Mouse (Mus musculus): ENCODE data around the gene Vmo1. TPM values are rescaled to one million over a fixed set of nuclear protein-coding genes. Genes with fewer than 3 reads are reported as not detected.

Gene Vmo1
- polyA plus RNA-seq (2015; fragmentation: Nextera tagmentation; extraction: Ambion mirVana), result 0.29 and 0.36 TPM in 2 replicates

DNA sequence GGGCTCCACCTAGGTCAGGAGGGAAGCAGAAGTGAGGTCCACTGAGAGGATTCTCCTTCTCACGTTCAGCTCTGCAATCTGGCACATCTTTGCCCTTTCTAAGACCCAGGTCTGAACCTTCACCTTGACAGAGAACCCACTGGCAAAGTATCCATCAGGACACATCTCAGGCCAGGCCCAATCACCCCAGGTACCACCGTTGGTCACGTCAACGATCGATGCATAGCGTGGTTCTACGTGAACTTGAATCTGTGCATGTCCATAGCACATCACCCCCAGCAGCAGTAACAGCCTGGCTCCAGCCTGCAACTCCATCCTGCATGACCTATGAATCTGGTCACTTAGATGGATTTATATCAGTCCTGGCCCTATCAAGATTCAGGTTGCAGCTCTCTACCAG lies at the start of gene Vmo1:
Vmo1 (minus strand) TSS at position 329 of the 400 bp plus-strand sequence.
- H3K4me3 ChIP-seq, result no peak within 1 kb of the TSS
- no peak within 1 kb of the TSS for H3K27ac ChIP-seq (replicated peaks)
- no peak within 1 kb of the TSS for H3K4me2 ChIP-seq (replicated peaks)
- peaks cover 5% of the 10 kb centered on the region; the same call in 1 of the 2 replicates for H3K4me1 ChIP-seq
- WGBS, result 90% methylated on average over 7 of the region's 7 CpGs
- no peak within 1 kb of the TSS for H3K9ac ChIP-seq (replicated peaks)
- no peaks in the 10 kb centered on the region for H3K9me3 ChIP-seq
- no peaks in the 10 kb centered on the region for H3K36me3 ChIP-seq
- ATAC-seq (replicated peaks), result no peak
- no peaks in the 10 kb centered on the region for H3K27me3 ChIP-seq

DNA sequence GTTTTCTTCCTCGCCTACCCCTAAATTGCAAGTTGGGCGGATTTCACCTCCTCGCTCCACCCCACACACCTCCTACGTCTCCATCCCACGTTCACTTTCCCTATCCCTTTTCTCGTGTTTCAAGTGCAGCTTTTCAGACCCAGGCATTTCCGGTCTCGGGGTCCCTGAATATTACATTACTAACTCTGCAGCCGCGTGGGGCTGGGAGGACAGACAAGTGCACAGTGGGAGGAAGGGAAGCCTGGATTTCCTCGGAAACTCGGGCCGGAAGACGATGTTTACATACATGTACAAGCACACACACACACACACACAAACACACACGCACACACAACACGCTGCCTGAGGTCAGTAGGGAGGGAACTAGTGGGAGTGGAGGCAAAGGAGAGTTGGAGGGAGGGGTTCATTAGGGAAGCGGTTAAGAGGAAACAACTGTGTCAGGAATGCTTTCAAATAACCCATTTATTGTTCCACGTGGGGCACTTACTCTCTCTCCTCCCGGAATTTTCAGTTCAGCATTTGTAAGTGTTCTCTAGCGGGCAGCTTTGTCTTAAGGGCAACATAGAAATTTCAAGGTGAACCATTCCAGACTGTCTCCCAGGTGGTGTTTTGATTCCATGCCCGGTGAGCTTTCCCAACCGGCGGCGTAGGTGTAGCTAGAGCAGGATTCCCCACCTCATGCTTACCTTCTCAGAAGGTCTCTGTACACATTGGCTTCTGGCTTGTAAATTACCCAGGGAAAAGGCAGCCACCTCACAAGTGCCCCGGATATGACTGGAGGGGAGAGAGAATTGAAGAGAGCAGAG lies 49.3 kb upstream of the Vmo1 start:
- WGBS, result 1% methylated on average over 25 of the region's 25 CpGs

DNA sequence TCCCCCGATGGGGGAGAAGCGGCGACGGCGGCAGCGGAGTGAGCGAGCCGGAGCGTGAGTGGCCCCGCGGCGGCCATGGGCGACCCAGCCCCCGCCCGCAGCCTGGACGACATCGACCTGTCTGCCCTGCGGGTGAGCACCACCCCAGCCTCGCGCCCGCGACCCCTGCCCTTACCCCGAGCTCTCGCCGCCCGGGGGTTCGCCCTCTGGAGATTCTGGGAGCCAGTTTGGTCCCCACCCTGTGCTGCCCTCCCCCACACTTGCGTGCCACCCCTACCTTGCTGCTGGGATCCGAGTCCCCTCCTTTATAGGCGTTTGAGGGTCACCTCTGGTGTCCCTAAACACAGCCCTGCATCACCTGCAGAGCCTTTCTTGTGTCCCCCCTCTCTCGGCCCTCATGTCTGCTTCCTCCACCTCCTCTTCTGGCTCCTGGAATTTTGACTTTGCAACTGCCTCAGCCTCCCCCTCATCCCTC lies 48.6 kb upstream of the Vmo1 start:
- ATAC-seq (replicated peaks), result peak; percentile 52; the same call in 1 of the 2 replicates
- WGBS, result 0% methylated on average over 22 of the region's 31 CpGs
- peak overlapping the region; percentile 98 for H3K4me3 ChIP-seq
- H3K9ac ChIP-seq (replicated peaks), result peak overlapping the region; percentile 88
- H3K27me3 ChIP-seq, result no peaks in the 10 kb centered on the region
- H3K4me1 ChIP-seq, result peaks cover 33% of the 10 kb centered on the region
- peak overlapping the region; percentile 88 for H3K27ac ChIP-seq (replicated peaks)
- peak overlapping the region; percentile 90 for H3K4me2 ChIP-seq (replicated peaks)
- no peaks in the 10 kb centered on the region for H3K9me3 ChIP-seq
- H3K36me3 ChIP-seq, result no peaks in the 10 kb centered on the region

More for the DNA sequence above, 49.3 kb upstream of the Vmo1 start:
- peak overlapping the region; percentile 90 for H3K4me2 ChIP-seq (replicated peaks)
- peak overlapping the region; percentile 98 for H3K4me3 ChIP-seq
- H3K9ac ChIP-seq (replicated peaks), result peak overlapping the region; percentile 88
- ATAC-seq (replicated peaks), result 0 out of 2 replicates have a peak, but pooled peaks have one; percentile 4
- no peaks in the 10 kb centered on the region for H3K9me3 ChIP-seq
- no peaks in the 10 kb centered on the region for H3K27me3 ChIP-seq
- peaks cover 33% of the 10 kb centered on the region for H3K4me1 ChIP-seq
- H3K36me3 ChIP-seq, result no peaks in the 10 kb centered on the region
- H3K27ac ChIP-seq (replicated peaks), result peak overlapping the region; percentile 88

DNA sequence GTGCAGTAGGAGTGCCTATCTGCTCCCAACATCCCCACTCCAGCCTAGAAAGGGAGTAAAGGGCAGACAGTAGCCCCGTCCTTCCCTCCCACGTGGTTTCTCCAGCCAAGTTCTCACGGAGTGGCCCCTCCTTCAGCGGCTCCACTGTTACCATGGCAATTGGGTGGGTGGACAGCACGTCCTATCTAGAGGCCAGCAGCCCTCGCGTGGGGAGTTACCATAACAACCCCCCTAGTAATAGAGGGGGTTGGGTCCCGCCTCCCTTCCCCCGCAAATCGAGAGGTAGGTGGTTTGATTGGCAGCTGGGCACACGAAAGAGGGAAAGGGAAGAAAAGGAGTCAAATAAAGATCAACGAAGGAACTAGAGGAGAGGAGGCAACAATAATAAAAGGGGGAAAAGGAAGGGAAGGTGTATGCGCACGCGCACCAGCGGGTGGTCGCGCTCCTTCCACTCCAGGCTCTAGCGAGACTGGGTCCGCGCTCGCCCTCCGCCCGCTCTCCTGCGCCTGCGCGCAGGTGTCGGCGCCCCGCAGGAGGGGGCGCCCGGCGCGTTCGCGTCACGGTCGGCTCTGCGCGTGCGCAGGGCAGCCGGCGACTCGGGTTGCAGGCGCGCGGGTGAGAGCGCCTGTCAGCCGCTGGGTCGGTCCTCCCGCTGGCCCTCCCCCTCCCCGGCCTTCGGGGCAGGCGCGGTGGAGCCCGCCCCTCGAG lies 48.0 kb upstream of the Vmo1 start, which contains the start of gene Mink1:
Mink1 (plus strand) TSS at position 595 of the 708 bp plus-strand sequence.
- Histone ChIP-seq H3K9me3 (no peaks in the 10 kb centered on the region), H3K4me1 (peaks cover 33% of the 10 kb centered on the region), H3K4me3 (peak within 1 kb of the TSS; percentile 98), H3K4me2 (replicated peaks) (peak within 1 kb of the TSS; percentile 90), H3K27me3 (no peaks in the 10 kb centered on the region), H3K36me3 (no peaks in the 10 kb centered on the region), H3K9ac (replicated peaks) (peak within 1 kb of the TSS; percentile 88), H3K27ac (replicated peaks) (peak within 1 kb of the TSS; percentile 88)
- ATAC-seq (replicated peaks), result peak; percentile 92
- WGBS, result 0% methylated on average over 56 of the region's 57 CpGs

DNA sequence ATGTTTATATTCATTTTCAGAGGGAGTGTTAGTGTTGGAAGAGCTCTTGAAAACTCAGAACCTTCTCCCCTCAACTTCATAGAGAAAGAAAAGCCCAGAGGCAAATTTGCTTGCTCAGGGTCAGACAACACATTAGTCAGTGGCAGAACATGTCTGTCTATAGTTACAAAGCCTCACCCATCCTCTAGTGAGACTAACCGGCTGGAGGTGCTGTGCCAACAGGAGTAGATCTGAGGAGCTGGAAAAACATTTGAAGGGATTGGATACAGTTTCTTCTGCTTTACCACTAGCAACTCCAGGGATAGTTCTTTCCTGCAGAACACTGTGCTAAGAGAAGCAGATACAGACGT lies 47.5 kb upstream of the Vmo1 start:
- H3K4me3 ChIP-seq, result peak overlapping the region; percentile 98
- H3K4me2 ChIP-seq (replicated peaks), result peak overlapping the region; percentile 90
- peaks cover 33% of the 10 kb centered on the region for H3K4me1 ChIP-seq
- WGBS, result 3% methylated on average over 2 of the region's 2 CpGs
- H3K36me3 ChIP-seq, result no peaks in the 10 kb centered on the region
- no peaks in the 10 kb centered on the region for H3K27me3 ChIP-seq
- peak overlapping the region; percentile 88 for H3K27ac ChIP-seq (replicated peaks)
- no peaks in the 10 kb centered on the region for H3K9me3 ChIP-seq
- ATAC-seq (replicated peaks), result peak; percentile 33
- peak overlapping the region; percentile 88 for H3K9ac ChIP-seq (replicated peaks)

DNA sequence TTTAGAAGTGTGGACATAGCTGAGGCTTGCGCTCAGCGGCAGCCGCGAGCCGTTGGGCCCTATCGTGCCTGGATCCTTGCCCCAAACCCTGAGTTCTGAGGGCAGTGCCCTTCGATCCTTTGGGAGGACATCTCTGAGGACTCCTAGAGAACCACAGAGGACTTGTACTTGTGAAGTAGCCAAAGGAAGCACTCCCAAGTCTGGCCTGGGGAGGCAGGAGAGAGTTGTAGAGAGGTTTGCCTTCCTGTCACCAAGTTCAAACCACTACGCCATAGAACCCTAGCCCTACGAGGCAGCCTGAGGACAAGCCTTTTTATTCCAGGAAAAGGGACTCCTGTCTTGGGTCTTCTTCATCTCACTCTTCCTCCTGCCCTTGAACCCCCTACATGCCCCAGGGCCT lies 43.1 kb upstream of the Vmo1 start:
- Histone ChIP-seq H3K36me3 (no peaks in the 10 kb centered on the region), H3K4me1 (peaks cover 7% of the 10 kb centered on the region), H3K9ac (replicated peaks) (no peak overlapping the region), H3K4me2 (replicated peaks) (no peak overlapping the region), H3K4me3 (no peak overlapping the region), H3K27ac (replicated peaks) (no peak overlapping the region), H3K27me3 (no peaks in the 10 kb centered on the region), H3K9me3 (no peaks in the 10 kb centered on the region)
- 89% methylated on average over 9 of the region's 9 CpGs for WGBS
- no peak for ATAC-seq (replicated peaks)

DNA sequence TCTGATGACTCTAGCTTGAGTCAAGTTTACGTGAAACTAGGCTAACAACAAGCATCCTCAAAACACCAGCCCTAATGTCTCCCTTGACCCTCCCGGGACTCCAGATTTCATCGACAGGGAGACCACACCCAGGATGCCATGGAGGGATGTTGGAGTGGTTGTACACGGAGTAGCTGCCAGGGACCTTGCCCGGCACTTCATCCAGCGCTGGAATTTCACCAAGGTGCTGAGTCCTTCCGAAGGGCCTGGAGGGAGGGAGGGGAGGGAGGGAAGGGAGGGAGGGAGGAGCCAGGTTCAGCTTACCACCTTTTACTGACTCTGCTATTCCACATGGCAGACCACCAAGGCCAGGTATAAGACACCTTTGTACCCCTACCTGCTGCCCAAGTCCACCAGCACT lies 39.5 kb upstream of the Vmo1 start:
- Histone ChIP-seq H3K4me3 (no peak overlapping the region), H3K27ac (replicated peaks) (no peak overlapping the region), H3K4me1 (no peaks in the 10 kb centered on the region), H3K27me3 (no peaks in the 10 kb centered on the region), H3K4me2 (replicated peaks) (no peak overlapping the region), H3K9ac (replicated peaks) (no peak overlapping the region), H3K36me3 (no peaks in the 10 kb centered on the region), H3K9me3 (no peaks in the 10 kb centered on the region)
- 37% methylated on average over 7 of the region's 7 CpGs for WGBS
- no peak for ATAC-seq (replicated peaks)

DNA sequence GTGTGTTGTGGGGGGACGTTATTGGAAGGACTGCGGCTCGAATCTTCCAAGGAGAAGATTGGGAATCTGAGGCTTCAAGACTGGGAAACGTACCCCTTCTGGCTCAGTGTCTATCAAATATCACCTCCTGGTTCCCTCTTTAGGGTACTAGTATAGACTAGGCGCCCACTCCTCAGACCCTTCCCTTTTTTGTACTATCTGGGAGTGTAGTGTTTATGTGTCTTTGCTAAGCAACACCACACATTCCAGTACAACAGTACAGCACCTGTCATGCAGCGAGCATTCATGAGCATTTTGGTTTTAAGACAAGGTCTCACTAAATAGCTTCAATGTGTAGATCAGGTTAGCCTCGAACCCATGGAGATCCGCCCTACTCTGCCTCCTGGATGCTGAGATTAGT lies 37.1 kb upstream of the Vmo1 start:
- no peaks in the 10 kb centered on the region for H3K4me1 ChIP-seq
- no peak overlapping the region for H3K9ac ChIP-seq (replicated peaks)
- no peak for ATAC-seq (replicated peaks)
- H3K27me3 ChIP-seq, result no peaks in the 10 kb centered on the region
- no peak overlapping the region for H3K27ac ChIP-seq (replicated peaks)
- no peaks in the 10 kb centered on the region for H3K9me3 ChIP-seq
- H3K4me3 ChIP-seq, result no peak overlapping the region
- H3K4me2 ChIP-seq (replicated peaks), result no peak overlapping the region
- H3K36me3 ChIP-seq, result no peaks in the 10 kb centered on the region
- WGBS, result 91% methylated on average over 8 of the region's 8 CpGs

DNA sequence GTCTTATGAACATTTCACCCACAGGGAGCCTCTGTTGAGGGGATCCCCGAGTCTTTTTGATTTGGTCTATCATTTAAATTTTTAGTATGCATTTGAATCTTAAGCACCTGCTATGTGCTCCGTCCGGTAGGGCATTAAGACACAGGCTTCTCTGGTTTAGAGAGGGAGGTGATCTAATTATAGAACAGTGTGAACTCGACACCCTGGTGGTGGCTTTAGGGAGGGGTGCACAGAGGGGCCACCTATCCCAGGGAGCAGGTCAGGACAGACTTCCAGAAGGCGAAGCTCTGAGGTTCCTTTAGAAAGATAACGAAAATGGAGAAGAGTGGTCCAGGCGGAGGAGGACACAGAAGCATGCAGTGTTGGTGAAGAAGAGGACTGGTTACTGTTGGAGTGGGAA lies 30.1 kb upstream of the Vmo1 start:
- no peak overlapping the region for H3K27ac ChIP-seq (replicated peaks)
- no peaks in the 10 kb centered on the region; the same call in 1 of the 2 replicates for H3K27me3 ChIP-seq
- no peak overlapping the region for H3K4me2 ChIP-seq (replicated peaks)
- no peak overlapping the region for H3K9ac ChIP-seq (replicated peaks)
- no peak for ATAC-seq (replicated peaks)
- no peak overlapping the region for H3K4me3 ChIP-seq
- H3K9me3 ChIP-seq, result no peaks in the 10 kb centered on the region
- H3K4me1 ChIP-seq, result peaks cover 8% of the 10 kb centered on the region; the same call in 1 of the 2 replicates
- 71% methylated on average over 7 of the region's 7 CpGs for WGBS
- H3K36me3 ChIP-seq, result no peaks in the 10 kb centered on the region

DNA sequence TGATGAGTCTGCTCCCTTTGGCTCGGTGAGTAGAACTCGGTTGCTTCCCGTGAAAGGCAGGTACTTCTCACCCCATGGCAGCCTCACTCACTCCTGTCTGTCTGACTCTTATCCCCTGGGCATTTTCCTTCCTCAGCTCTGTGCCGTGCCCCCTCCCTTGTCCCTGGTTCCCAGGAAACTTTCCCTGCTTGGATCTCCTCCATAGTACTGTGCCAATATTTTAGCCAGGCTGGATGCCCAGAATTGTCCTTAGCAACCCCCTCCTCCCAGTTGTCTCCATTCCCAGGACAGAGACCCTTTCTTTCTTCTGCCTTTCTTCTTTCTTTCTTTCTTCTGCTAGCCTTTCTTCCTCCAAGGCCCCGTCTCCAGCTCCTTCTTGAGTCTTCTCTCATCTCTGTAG lies 27.0 kb upstream of the Vmo1 start:
- Histone ChIP-seq H3K4me1 (peaks cover 8% of the 10 kb centered on the region; the same call in 1 of the 2 replicates), H3K27me3 (no peaks in the 10 kb centered on the region; the same call in 1 of the 2 replicates), H3K4me3 (no peak overlapping the region), H3K9ac (replicated peaks) (no peak overlapping the region), H3K27ac (replicated peaks) (no peak overlapping the region), H3K36me3 (no peaks in the 10 kb centered on the region), H3K9me3 (no peaks in the 10 kb centered on the region), H3K4me2 (replicated peaks) (peak overlapping the region; percentile 71; the same call in 1 of the 2 replicates)
- ATAC-seq (replicated peaks), result no peak
- WGBS, result 62% methylated on average over 5 of the region's 5 CpGs

DNA sequence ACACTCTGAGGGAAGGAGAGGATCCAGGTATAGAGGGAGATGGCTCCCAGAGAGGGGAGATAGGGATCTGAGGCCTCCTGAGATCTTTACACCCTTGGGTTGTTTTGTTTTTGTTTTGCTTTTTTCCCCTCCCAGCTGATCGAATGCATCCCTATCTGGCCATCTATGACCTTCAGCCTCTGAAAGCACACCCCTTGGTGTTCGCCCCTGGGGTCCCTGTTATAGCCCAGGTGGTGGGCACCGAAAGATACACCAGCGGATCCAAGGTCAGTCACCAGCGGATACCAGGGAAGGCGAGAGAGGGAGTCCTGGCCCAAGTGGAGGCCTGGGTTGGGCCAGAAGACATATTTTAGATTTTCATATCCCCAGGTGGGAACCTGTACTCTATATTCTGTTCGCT lies 26.5 kb upstream of the Vmo1 start:
- H3K9me3 ChIP-seq, result no peaks in the 10 kb centered on the region
- H3K27me3 ChIP-seq, result no peaks in the 10 kb centered on the region; the same call in 1 of the 2 replicates
- H3K4me3 ChIP-seq, result peak overlapping the region; percentile 53; the same call in 1 of the 2 replicates
- H3K36me3 ChIP-seq, result no peaks in the 10 kb centered on the region
- H3K4me2 ChIP-seq (replicated peaks), result peak overlapping the region; percentile 71
- peaks cover 8% of the 10 kb centered on the region; the same call in 1 of the 2 replicates for H3K4me1 ChIP-seq
- no peak overlapping the region for H3K9ac ChIP-seq (replicated peaks)
- no peak for ATAC-seq (replicated peaks)
- H3K27ac ChIP-seq (replicated peaks), result no peak overlapping the region
- 88% methylated on average over 7 of the region's 7 CpGs for WGBS
